9 mouse cellular contexts compared by ENCODE assay signal in genomic region chr2:107519326-107519725, GRCm38 (mm10).
DNase-seq lines count a peak whose midpoint lies in the region; ATAC-seq lines count a peak whose summit lies in the region.
"Had no signal": no experiment of that assay in that cellular context is flagged by ENCODE, and none has a peak within 500 bp of the region (broad histone marks: within the 10 kb centered on the region; RNA-seq: fewer than 3 reads in every experiment).

No protein-coding gene starts in this region.

- H3K27ac ChIP-seq in heart, embryonic 16.5 days (ENCODE audit: low read length): 0 out of 2 replicates have a peak overlapping the region, but pooled peaks have one; percentile 11
- H3K27ac ChIP-seq: limb, embryonic 15.5 days had no signal

- ATAC-seq in heart, embryonic 16.5 days (replicated peaks; ENCODE audit: extremely low read depth, insufficient read depth, low FRiP score): peak; percentile 78

- no peaks in the 10 kb centered on the region for H3K9me3 ChIP-seq in heart, embryonic 16.5 days (replicated peaks; ENCODE audit: control insufficient read depth, low read length)
- H3K9me3 ChIP-seq: limb, embryonic 15.5 days had no signal

- no peak overlapping the region for H3K4me2 ChIP-seq in heart, embryonic 16.5 days (ENCODE audit: low read depth, low read length)
- H3K4me2 ChIP-seq: limb, embryonic 15.5 days had no signal

- no peaks in the 10 kb centered on the region for H3K36me3 ChIP-seq in heart, embryonic 16.5 days (ENCODE audit: control insufficient read depth, insufficient read depth)
- H3K36me3 ChIP-seq: limb, embryonic 15.5 days had no signal

- H3K4me1 ChIP-seq in heart, embryonic 16.5 days (ENCODE audit: control insufficient read depth, insufficient read depth, low read length): peaks cover 10% of the 10 kb centered on the region
- H3K4me1 ChIP-seq: limb, embryonic 15.5 days had no signal

- 25% methylated on average over 3 of the region's 3 CpGs for WGBS in heart, embryonic 16.5 days

- no peak overlapping the region for H3K9ac ChIP-seq in heart, embryonic 16.5 days (ENCODE audit: low read length)
- H3K9ac ChIP-seq: limb, embryonic 15.5 days had no signal

- no peak overlapping the region for H3K4me3 ChIP-seq in heart, embryonic 16.5 days (ENCODE audit: low read length)
- H3K4me3 ChIP-seq: limb, embryonic 15.5 days had no signal

- no peaks in the 10 kb centered on the region for H3K27me3 ChIP-seq in heart, embryonic 16.5 days (ENCODE audit: control insufficient read depth, insufficient read depth, low read length)
- H3K27me3 ChIP-seq: limb, embryonic 15.5 days had no signal

- DNase-seq in ovary, adult 18-20 months (ENCODE audit: low spot score): peak; percentile 66
- DNase-seq in ovary, postnatal 10 days (ENCODE audit: low spot score): no peak
- DNase-seq in left cerebral cortex, adult 8-10 months (ENCODE audit: low spot score in 2 of 2): peak; percentile 32 to 90
- DNase-seq in telencephalon, adult 2 months (ENCODE audit: low read depth, low spot score): peak; percentile 89
- no peak for DNase-seq in adrenal gland, postnatal 25 days
- DNase-seq in cerebellum, adult 11-12 months: no peak
- no peak for DNase-seq in spleen, postnatal 14 days (ENCODE audit: low spot score in 2 of 2)

Comparison
In these comparisons a context has a peak if more than half of its experiments do, and no peak if none do; other contexts are left out.
1. DNase-seq: peak in ovary, adult 18-20 months (single experiment), left cerebral cortex, adult 8-10 months (2 of 2) and telencephalon, adult 2 months (single experiment); none in ovary, postnatal 10 days (single experiment), adrenal gland, postnatal 25 days (single experiment), cerebellum, adult 11-12 months (single experiment) and spleen, postnatal 14 days (0 of 2).